Mouse (Mus musculus): Measurements from ENCODE around the gene Icos.

- TF ChIP-seq CTCF (IDR thresholded peaks at IDR 0.05; ENCODE audit: control insufficient read depth, insufficient read depth, insufficient read length) (no peak), MYOG (IDR thresholded peaks at IDR 0.05; ENCODE audit: control insufficient read depth, extremely low read depth, insufficient read length) (no peak), MAX (IDR thresholded peaks at IDR 0.05) (no peak), USF1 (IDR thresholded peaks at IDR 0.05; ENCODE audit: low read depth) (no peak), CEBPB (IDR thresholded peaks at IDR 0.05; ENCODE audit: low read depth) (no peak)
Observed at GRCm38 (mm10) chr1:60975646-60976294, 2.0 kb upstream of the Icos start.

All from C2C12 (cell line).